Mouse (Mus musculus) left cerebral cortex, postnatal 10 days (tissue): ENCODE measurements around the gene Mamdc4. TPM values are rescaled to one million over a fixed set of nuclear protein-coding genes. Genes with fewer than 3 reads are reported as not detected.
A peak's percentile ranks its signal among the peaks of the same experiment; 100 is the strongest.
"Not testable (repeated sequence)": the region's sequence is repeated elsewhere in the genome, so short reads cannot be mapped to it uniquely, and the experiment has no call there.

ENCODE experiments used
- DNase-seq, 2 experiments: peaks; one replicate each; pipeline ENCODE4 v3.0.0; 2021 to 2022; ENCODE audit warnings: low spot score in 2 of 2, mixed read lengths in 1 of 2; ENCODE audit errors: extremely low spot score in 1 of 2
- intact Hi-C: fragments of 180-260 bp; cut with DNase I; formaldehyde crosslinking; loops from one replicate; pipeline ENCODE4 v1.15.1; 2025
- total RNA-seq, 2 experiments: library from RNA; stranded (reverse); gene quantifications; 2 replicates each; pipeline ENCODE4 v1.2.3; 2021

The Mamdc4 gene
- total RNA-seq, 2 experiments from 2014 or later = 1.7 to 2.2 TPM

DNA sequence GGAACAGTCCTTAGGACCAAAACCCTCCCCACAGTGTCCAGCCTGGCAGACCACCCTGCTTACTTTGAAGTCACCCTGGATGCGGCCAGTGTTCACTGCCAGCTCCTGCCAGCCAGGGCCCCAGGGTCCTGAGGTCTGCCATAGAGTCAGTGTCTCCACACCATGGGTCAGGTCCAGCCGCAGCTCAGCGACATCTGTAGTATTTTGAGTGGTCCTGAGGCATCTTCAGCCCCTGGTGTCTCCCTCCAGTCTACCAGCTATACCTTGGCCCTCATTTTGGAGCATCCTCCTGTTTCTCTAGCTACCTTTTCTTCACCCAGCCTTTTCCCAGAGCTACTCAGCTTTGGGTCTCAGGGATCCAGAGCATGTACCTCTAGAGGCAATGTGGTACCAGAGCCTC, 5.3 kb downstream of the Mamdc4 start:
- no peak for DNase-seq
- intact Hi-C loops = no loop called here

- DNase-seq = peak in 1 of 2 experiments; percentile 19
- intact Hi-C loops = no loop called here
These were observed 6.1 kb downstream of the Mamdc4 start for GRCm38 (mm10) chr2:25568473-25569019.

DNA sequence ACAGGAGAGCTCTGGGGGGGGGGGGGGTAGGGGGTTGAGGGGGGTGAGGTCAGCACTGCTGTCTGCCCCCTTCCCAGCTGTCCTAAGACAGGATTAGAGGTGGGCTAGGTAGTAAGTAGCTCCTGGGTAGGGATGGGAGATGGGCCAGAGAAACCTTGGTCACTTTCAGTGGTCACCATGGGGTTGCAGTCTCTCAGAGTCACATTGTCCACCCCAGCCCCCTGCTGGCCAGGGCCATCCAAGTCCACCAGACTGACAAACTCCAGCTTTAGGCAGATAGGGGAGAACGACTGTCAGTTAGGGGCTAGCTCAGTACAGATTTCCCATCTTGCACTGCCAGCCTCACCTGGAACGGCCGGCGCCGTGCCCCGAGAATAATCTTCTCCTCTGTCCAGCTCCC, 8.1 kb downstream of the Mamdc4 start:
- intact Hi-C loops = no loop called here
- DNase-seq = peak in 1 of 2 experiments; percentile 38

DNA sequence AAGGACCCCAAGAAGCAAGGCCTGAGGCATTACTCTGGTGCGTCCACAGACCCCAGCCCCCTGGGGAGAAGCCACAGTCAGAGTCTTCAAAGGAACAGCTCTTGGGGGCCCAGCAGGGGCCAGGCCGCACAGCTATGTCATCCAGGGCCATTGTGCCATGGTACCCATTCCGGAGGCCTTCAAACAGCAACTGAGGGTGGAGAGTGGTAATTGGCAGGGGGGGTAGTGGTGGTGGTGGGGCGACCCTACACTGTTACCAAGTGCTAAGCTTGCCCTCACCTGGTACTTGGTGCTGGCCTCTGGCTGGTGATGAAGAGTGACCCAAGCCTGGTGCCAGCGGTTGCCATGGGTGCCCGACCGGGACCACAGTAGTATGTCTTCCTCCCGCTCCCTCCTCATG, 8.9 kb downstream of the Mamdc4 start:
- intact Hi-C loops = no loop called here
- peak in 1 of 2 experiments; percentile 25 for DNase-seq

- DNase-seq = no peak
- intact Hi-C loops = no loop called here
These were observed 12.7 kb downstream of the Mamdc4 start for GRCm38 (mm10) chr2:25561946-25562345.

GRCm38 (mm10) chr2:25560551-25560950, 14.1 kb downstream of the Mamdc4 start:
- intact Hi-C loops = no loop called here
- no peak for DNase-seq

DNA sequence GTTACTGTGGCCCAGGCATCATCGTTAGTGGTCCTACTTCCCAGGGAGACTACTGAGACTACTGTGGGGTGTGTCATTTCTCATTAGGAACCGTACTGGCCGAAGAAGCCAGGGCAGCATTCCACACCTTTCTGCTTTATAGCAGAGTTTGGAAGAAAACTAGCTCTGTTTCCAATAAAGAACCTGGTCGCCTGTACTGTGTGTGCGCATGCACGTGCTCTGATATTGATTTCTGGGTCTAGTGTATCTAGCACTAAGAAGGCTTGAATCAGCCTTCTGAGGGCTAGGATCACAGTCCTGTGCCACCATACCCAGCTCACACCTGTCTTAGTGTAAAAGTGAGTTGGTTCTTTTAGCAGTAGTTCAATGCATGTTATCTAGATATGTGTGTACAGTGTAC, 15.9 kb downstream of the Mamdc4 start:
- DNase-seq = no peak
- intact Hi-C loops = no loop called here

GRCm38 (mm10) chr2:25557964-25558360, 16.7 kb downstream of the Mamdc4 start:
- intact Hi-C loops = no loop called here
- DNase-seq = no peak

GRCm38 (mm10) chr2:25557221-25557963, 17.3 kb downstream of the Mamdc4 start, which contains the start of gene Edf1:
Gene Edf1 (plus strand): TSS chr2:25557847.
- peak; percentile 92 to 97 for DNase-seq

DNA sequence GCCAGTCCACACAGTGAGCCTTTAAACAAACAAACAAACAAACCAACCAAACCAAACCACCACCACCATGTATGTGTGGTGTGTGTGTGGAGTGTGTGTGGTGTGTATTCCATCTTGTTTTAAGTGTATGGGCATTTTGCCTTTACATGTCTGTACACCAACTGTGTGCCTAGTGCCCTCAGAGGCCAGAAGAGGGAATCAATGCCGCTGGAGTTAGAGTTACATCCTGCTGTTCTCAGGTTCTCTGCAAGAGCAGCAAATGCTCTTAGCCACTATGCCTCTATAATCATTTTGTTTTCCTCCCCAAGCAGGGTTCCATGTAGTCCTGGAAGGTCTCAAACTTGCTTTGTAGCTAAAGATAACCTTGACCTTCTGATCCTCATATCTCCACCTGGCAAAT, 18.3 kb downstream of the Mamdc4 start:
- DNase-seq = no peak
- intact Hi-C loops = no loop called here

More at GRCm38 (mm10) chr2:25557221-25557963, 17.3 kb downstream of the Mamdc4 start, which contains the start of gene Edf1:
- intact Hi-C loops = no loop called here

- intact Hi-C loops, DNase-seq: not testable (repeated sequence)
These were observed 19.2 kb downstream of the Mamdc4 start for GRCm38 (mm10) chr2:25555479-25555878.

DNA sequence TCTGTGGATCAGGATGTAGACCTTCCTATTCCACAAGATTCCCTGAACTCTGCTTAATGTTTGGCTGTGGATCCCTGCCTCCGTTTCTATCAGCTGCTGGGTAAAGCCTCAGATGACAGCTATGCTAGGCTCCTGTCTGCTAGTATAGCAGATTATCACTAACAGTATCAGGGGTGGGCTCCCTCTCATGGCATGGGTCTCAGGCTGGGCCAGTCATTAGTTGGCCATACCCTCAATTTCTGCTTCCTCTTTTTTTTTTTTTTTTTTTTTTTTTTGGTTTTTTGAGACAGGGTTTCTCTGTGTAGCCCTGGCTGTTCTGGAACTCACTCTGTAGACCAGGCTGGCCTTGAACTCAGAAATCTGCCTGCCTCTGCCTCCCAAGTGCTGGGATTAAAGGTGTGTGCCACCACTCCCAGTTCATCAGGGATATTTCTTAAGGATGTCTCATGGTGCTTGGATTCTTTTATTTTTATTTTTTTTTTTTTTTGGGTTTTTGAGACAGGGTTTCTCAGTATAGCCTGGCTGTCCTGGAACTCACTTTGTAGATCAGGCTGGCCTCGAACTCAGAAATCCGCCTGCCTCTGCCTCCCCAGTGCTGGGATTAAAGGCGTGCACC, 21.4 kb downstream of the Mamdc4 start:
- not testable (repeated sequence) for DNase-seq
- intact Hi-C loops = loop anchor here (2.0 to 5.0 kb wide), 2 partner anchors 46 to 126 kb away; partner anchors contain the start of gene Abca2

- intact Hi-C loops = loop anchor here (5.0 kb wide), 1 partner anchor 124 kb away; the partner anchor contains the start of gene Abca2
- DNase-seq = peak in 1 of 2 experiments; percentile 51
These were observed 23.5 kb downstream of the Mamdc4 start for GRCm38 (mm10) chr2:25551186-25551585.

DNA sequence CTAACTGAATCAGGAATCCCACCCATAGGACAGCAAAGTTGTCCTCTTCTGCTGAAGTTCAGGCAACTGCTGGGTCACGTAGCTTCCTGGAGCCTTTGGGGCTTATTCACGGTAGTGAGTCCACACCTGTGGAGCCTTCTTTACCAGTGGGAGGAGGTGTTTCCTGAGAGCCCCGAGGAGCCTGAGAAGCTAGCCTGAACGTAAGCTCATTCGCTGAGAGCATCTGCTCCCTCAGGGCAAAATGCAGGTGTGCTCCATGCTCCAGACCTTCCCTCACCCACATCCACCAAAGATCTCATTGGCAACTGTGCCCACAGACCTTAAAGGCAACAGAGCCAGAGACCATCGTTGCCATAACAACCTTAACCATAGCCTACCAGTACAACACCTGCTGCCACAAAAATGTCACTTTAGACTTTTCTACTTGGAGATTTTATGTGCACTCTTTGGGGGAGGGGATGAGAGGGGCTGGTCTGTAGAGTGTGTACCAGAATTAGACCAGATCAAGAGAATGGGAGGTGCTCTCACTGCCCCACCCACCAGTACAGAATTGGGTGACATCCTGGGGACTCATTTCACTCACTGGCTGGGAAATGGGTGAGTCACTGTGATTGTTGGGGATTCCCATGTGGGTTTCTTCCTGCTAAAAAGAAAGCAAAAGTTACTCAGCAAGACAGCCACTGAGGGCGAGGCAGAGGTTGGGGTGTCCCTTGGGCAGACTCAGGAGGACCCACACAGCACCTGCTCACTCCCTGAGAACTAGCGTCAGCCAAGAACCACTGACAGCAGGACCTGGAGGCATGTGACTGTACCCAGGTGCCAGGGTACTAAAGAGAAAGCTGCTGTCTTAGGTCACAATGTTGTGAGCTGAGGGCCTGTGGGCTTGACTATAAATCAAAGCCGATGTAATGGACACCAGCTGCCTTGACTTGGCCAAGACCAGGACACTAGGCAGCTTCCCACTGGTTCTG, 25.3 kb downstream of the Mamdc4 start:
- DNase-seq = no peak
- intact Hi-C loops = no loop called here

DNA sequence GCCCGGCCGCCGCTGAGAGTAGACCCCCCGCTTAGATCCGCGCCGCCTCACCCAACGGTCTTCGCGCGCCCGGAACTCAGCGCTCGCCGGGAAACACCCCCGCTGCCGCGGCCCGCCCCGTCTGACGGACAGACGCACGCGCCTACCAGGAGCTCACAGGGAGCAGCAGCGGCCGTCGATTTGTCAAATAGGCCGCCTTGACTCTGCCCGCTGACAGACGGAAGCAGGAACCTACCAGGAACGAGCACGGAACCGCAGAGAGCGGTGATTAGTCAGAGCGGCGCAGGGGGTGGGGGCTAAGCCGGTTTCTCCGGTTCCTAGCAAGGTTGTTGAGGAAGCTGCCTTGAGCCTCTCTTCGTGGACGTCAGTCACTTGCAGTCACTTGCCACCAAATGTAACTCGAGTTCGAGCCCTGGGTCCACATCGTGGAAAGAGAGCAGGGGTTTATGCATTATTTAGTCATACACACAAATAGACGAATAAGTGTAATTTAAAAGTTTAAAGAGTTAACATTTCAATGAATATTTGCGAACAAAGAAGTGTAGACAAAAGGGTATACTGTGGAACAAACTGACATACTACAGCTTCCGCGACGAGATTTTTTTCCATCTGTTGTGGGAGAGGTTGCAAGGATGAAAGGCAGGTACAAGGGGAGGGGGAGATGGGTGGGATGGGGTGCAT, 27.7 kb downstream of the Mamdc4 start, which contains the start of gene Traf2:
Gene Traf2, minus strand, starts transcription at position 130 of the 681 bp plus-strand sequence.
- intact Hi-C loops = no loop called here
- peak; percentile 99 for DNase-seq

DNA sequence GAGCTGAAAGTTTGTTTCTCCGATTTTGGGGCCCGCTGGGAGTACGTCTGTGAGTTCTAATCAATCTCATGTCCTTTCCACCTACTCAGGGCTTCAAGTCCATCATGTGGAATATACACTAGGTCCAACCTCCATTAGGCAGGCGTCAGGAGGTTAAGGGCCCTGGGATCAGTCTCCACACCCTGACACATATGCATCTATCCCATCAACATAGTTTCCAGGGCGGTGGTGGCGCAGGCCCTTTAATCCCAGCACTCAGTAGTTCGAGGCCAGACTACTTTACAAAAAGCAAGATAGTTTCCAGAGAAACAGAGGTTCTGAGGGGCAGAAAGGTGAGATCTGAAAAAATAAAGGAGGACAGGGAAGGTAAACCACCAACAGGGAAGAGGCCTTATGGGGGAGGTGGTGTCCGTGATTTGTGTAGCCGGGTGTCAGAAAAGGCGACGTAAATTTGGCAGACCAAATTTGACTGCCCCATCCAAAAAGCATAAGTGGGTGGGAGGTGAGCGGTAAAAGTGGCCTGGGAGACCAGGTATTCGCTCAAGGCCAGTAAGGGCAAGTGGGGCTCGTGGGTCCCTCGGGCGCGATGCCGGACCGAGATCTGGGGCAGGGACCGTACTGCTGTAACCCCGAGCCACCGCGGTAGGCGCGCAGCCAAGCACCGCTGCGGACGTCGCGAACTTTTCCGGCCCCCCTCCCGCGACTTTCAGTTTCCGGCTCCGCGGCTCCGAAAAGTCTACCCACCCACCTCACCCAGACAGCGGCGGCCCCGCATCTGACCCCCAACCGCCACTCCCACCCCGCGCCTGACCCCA, 28.4 kb downstream of the Mamdc4 start:
- intact Hi-C loops = no loop called here
- DNase-seq = peak in 1 of 2 experiments; percentile 20

GRCm38 (mm10) chr2:25541644-25542367, 32.8 kb downstream of the Mamdc4 start:
- DNase-seq = no peak
- intact Hi-C loops = no loop called here
